Mouse (Mus musculus) right cerebral cortex, postnatal 4 days (tissue): ENCODE measurements around the gene Vmn2r49.
"Not testable (repeated sequence)": the region's sequence is repeated elsewhere in the genome, so short reads cannot be mapped to it uniquely, and the experiment has no call there.

Experiments
- DNase-seq: peaks from one replicate; pipeline ENCODE4 v3.0.0-alpha.2; 2022

Vmn2r49 gene

DNA sequence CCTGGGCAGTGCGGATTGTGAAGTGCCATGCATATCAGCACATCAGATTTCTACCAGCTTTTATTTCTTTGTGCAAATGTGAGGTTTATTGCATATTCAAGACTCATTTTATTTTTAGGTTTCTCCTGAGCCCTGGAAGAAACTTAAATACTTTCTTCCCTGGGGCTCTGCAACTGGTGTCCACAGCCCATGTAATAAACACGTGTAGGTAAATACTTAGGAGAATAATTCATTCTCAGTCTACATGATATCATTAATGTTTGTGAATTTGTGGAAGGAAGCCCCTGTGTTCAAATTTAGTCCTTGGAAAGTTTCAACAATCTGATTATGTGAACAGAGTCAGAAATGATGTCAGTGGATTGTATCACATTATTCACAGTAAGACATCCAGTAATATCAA, at the start of gene Vmn2r49:
Gene Vmn2r49 (minus strand): TSS at position 101 of the 400 bp plus-strand sequence.
- DNase-seq: not testable (repeated sequence)

DNA sequence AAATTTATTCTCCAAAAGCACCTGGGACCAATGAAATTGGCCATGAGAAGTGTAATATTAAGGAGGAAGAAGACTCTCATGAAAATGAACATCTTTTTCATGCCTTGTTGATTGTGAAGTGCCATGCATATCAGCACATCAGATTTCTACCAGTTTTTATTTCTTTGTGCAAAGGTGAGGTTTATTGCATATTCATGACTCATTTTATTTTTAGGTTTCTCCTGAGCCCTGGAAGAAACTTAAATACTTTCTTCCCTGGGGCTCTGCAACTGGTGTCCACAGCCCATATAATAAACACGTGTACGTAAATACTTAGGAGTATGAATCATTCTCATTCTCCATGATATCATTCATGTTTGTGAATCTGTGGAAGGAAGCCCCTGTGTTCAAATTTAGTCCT, 38.6 kb downstream of the Vmn2r49 start, which contains the start of gene Vmn2r48:
Gene Vmn2r48 (minus strand): TSS at position 101 of the 400 bp plus-strand sequence.
- not testable (repeated sequence) for DNase-seq
